Mouse (Mus musculus) testis, adult 2 months (tissue): ENCODE measurements at regions not wholly inside any gene's neighbourhood (a gene's known extent, or its start where the extent isn't known, plus 50 kb on each side); places are given as distances from the start of the nearest gene placed in this dataset.
A peak's percentile ranks its signal among the peaks of the same experiment; 100 is the strongest.
"Not testable (repeated sequence)": the region's sequence is repeated elsewhere in the genome, so short reads cannot be mapped to it uniquely, and the experiment has no call there.

Source experiments
- H3K27ac ChIP-seq: fragments of 200-500 bp; 2 replicates; pipeline ENCODE4 v1.5.1; 2012; ENCODE audit warnings: low read depth, low read length; ENCODE audit not compliant: control insufficient read depth, insufficient read depth
- H3K27me3 ChIP-seq: fragments of 200-500 bp; 2 replicates; pipeline ENCODE4 v1.6.1; 2012; ENCODE audit warnings: mild to moderate bottlenecking, low read length, moderate library complexity; ENCODE audit not compliant: control insufficient read depth, insufficient read depth
- H3K36me3 ChIP-seq: fragments of 200-500 bp; 2 replicates; pipeline ENCODE4 v1.6.1; 2012; ENCODE audit warnings: mild to moderate bottlenecking, low read length; ENCODE audit not compliant: control insufficient read depth, insufficient read depth
- H3K4me1 ChIP-seq: fragments of 200-500 bp; 2 replicates; pipeline ENCODE4 v1.6.1; 2012; ENCODE audit warnings: low read length; ENCODE audit not compliant: control insufficient read depth, insufficient read depth
- H3K4me3 ChIP-seq: fragments of 200-500 bp; 2 replicates; pipeline ENCODE4 v1.5.1; 2012; ENCODE audit warnings: low read depth, mild to moderate bottlenecking, low read length, moderate library complexity, mixed read lengths; ENCODE audit not compliant: control insufficient read depth
- CTCF ChIP-seq: fragments of 200-500 bp; IDR thresholded peaks from 2 replicates; pipeline ENCODE4 v1.5.1; 2012; ENCODE audit warnings: low read depth, mild to moderate bottlenecking, inconsistent platforms, low read length, moderate library complexity; ENCODE audit not compliant: control insufficient read depth, insufficient read depth, insufficient replicate concordance
- POLR2A ChIP-seq: fragments of 200-500 bp; IDR thresholded peaks from 2 replicates; pipeline ENCODE4 v1.6.1; 2012; ENCODE audit warnings: low read depth, mild to moderate bottlenecking, inconsistent platforms, low read length, moderate library complexity; ENCODE audit not compliant: control insufficient read depth

GRCm38 (mm10) chr13:89375526-89376474, 163.8 kb upstream of the Hapln1 start:
- Histone ChIP-seq H3K27ac (no peak overlapping the region), H3K27me3 (no peaks in the 10 kb centered on the region), H3K36me3 (no peaks in the 10 kb centered on the region), H3K4me3 (no peak overlapping the region), H3K4me1 (no peaks in the 10 kb centered on the region)
- TF ChIP-seq POLR2A = no peak
- TF ChIP-seq CTCF = no peak

- H3K4me1 ChIP-seq = peaks cover 2% of the 10 kb centered on the region
- no peak overlapping the region for H3K4me3 ChIP-seq
- H3K27me3 ChIP-seq = no peaks in the 10 kb centered on the region
- H3K36me3 ChIP-seq = no peaks in the 10 kb centered on the region
- H3K27ac ChIP-seq = no peak overlapping the region
- no peak for TF ChIP-seq POLR2A
- TF ChIP-seq CTCF = no peak
These were observed 161.2 kb upstream of the Hapln1 start for GRCm38 (mm10) chr13:89378365-89378764.

- not testable (repeated sequence) for H3K4me1 ChIP-seq, H3K27me3 ChIP-seq, H3K27ac ChIP-seq, H3K36me3 ChIP-seq
- H3K4me3 ChIP-seq = peak overlapping the region; percentile 50
These were observed 155.9 kb upstream of the Hapln1 start for GRCm38 (mm10) chr13:89383619-89384190.

GRCm38 (mm10) chr13:89384598-89385145, 154.9 kb upstream of the Hapln1 start:
- TF ChIP-seq POLR2A (no peak), CTCF (no peak)
- Histone ChIP-seq H3K27me3 (no peaks in the 10 kb centered on the region), H3K27ac (no peak overlapping the region), H3K36me3 (no peaks in the 10 kb centered on the region), H3K4me1 (peaks cover 2% of the 10 kb centered on the region), H3K4me3 (no peak overlapping the region)

- no peaks in the 10 kb centered on the region for H3K36me3 ChIP-seq
- no peak for TF ChIP-seq POLR2A
- TF ChIP-seq CTCF = no peak
- H3K27me3 ChIP-seq = no peaks in the 10 kb centered on the region
- H3K4me3 ChIP-seq = no peak overlapping the region
- no peak overlapping the region for H3K27ac ChIP-seq
- peaks cover 2% of the 10 kb centered on the region for H3K4me1 ChIP-seq
These were observed 152.2 kb upstream of the Hapln1 start for GRCm38 (mm10) chr13:89387416-89387815.

- TF ChIP-seq CTCF (no peak), POLR2A (no peak)
These were observed 150.4 kb upstream of the Hapln1 start for GRCm38 (mm10) chr13:89389149-89389548.

GRCm38 (mm10) chr13:89394717-89395344, 144.8 kb upstream of the Hapln1 start:
- Histone ChIP-seq H3K27me3 (no peaks in the 10 kb centered on the region), H3K36me3 (no peaks in the 10 kb centered on the region), H3K4me1 (no peaks in the 10 kb centered on the region), H3K27ac (no peak overlapping the region), H3K4me3 (no peak overlapping the region)
- TF ChIP-seq POLR2A = no peak
- TF ChIP-seq CTCF = no peak

More at GRCm38 (mm10) chr13:89389149-89389548, 150.4 kb upstream of the Hapln1 start:
- Histone ChIP-seq H3K27me3 (no peaks in the 10 kb centered on the region), H3K4me1 (no peaks in the 10 kb centered on the region; the same call in 1 of the 2 replicates), H3K27ac (no peak overlapping the region), H3K4me3 (no peak overlapping the region), H3K36me3 (no peaks in the 10 kb centered on the region)
